Mouse (Mus musculus) megakaryocyte, embryonic 14.5 days (primary cell): ENCODE data around the gene Abca15.

Experiments
- FLI1 ChIP-seq: IDR thresholded peaks from 2 replicates; pipeline ENCODE4 v1.6.1; 2012; ENCODE audit warnings: low read length, inconsistent platforms, mixed read lengths
- GATA1 ChIP-seq: IDR thresholded peaks from 3 replicates; pipeline ENCODE4 v1.6.1; 2012; ENCODE audit warnings: mixed read lengths, low read length, inconsistent platforms, borderline replicate concordance

DNA sequence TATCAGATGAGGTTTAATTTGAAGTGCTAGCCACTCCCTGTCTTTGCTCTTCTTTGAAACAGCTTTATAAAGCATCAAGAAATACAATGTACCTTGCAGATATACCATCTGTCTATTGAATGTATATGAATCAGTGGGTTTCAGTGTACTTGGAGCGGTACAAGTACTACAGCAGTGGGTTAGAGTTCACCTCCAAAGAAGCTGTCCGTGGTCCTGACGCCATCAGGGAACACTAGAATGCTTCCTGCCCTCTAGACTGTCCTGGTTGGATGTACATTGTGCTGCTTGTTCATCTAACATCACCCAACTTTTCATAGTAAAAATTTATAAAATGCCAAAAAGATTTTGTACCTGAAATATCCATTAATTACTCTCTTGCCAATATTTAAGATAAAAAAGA, 98.2 kb downstream of the Abca15 start:
- TF ChIP-seq GATA1 (no peak), FLI1 (no peak)
